Mouse (Mus musculus) ES-E14 (cell line): Measurements from ENCODE around the gene Cp. TPM values are rescaled to one million over a fixed set of nuclear protein-coding genes. Genes with fewer than 3 reads are reported as not detected.

Source experiments
- DNase-seq: peaks from one replicate; pipeline ENCODE4 v3.0.0-alpha.2; 2013; ENCODE audit warnings: low read depth, low spot score
- H3K27ac ChIP-seq: 2 replicates; pipeline ENCODE4 v1.5.1; 2012; ENCODE audit warnings: low read depth, mild to moderate bottlenecking, low read length, moderate library complexity, mixed read lengths; ENCODE audit not compliant: poor library complexity, insufficient read depth, severe bottlenecking
- H3K36me3 ChIP-seq: 2 replicates; pipeline ENCODE4 v1.6.1; 2012; ENCODE audit warnings: mild to moderate bottlenecking, low read length, moderate library complexity, mixed read lengths; ENCODE audit not compliant: control insufficient read depth, poor library complexity, insufficient read depth, severe bottlenecking
- H3K4me1 ChIP-seq, 2 experiments: fragments of 150-350 bp in 1 of 2; sonication (generic) in 1 of 2; 2 replicates each; pipeline ENCODE4 v1.6.1; 2012; ENCODE audit warnings: low read length in 2 of 2, mild to moderate bottlenecking in 1 of 2, mixed read lengths in 1 of 2; ENCODE audit not compliant: control insufficient read depth in 2 of 2, insufficient read depth in 2 of 2, poor library complexity in 1 of 2
- H3K4me3 ChIP-seq, 2 experiments: fragments of 150-350 bp in 1 of 2; sonication (generic) in 1 of 2; 2 replicates each; pipeline ENCODE4 v1.5.1; 2012; ENCODE audit warnings: low read length in 2 of 2, low read depth in 1 of 2, mild to moderate bottlenecking in 1 of 2, mixed read lengths in 1 of 2; ENCODE audit not compliant: insufficient read depth in 1 of 2, poor library complexity in 1 of 2, severe bottlenecking in 1 of 2
- H3K9ac ChIP-seq: 2 replicates; pipeline ENCODE4 v1.6.1; 2012; ENCODE audit warnings: low read depth, mild to moderate bottlenecking, low read length, mixed read lengths; ENCODE audit not compliant: poor library complexity, insufficient read depth, severe bottlenecking
- H3K9me3 ChIP-seq: fragments of 150-350 bp; sonication (generic); 2 replicates; pipeline ENCODE4 v1.6.1; 2012; ENCODE audit warnings: low read depth, mild to moderate bottlenecking, low read length; ENCODE audit not compliant: control insufficient read depth, insufficient read depth
- CHD2 ChIP-seq: IDR thresholded peaks from 2 replicates; pipeline ENCODE4 v1.6.1; 2014; ENCODE audit warnings: mild to moderate bottlenecking, low read depth, low read length, inconsistent platforms
- HCFC1 ChIP-seq: IDR thresholded peaks from 2 replicates; pipeline ENCODE4 v1.6.1; 2012; ENCODE audit warnings: low read length, inconsistent platforms, borderline replicate concordance; ENCODE audit not compliant: insufficient read depth
- MAFK ChIP-seq: IDR thresholded peaks from 2 replicates; pipeline ENCODE4 v1.6.1; 2014; ENCODE audit warnings: mild to moderate bottlenecking, low read depth, low read length, inconsistent platforms; ENCODE audit not compliant: insufficient read depth
- ZC3H11A ChIP-seq: IDR thresholded peaks from 2 replicates; pipeline ENCODE4 v1.6.1; 2012; ENCODE audit warnings: low read depth, mild to moderate bottlenecking, inconsistent platforms, low read length, borderline replicate concordance
- ZNF384 ChIP-seq: IDR thresholded peaks from 2 replicates; pipeline ENCODE4 v1.6.1; 2012; ENCODE audit warnings: low read depth, low read length, inconsistent platforms
- in situ Hi-C, 2 experiments: fragments of 600-800 bp; cut with MboI; formaldehyde crosslinking; loops; one replicate each; pipeline ENCODE4 v1.15.1; 2025; ENCODE audit warnings: low sequenced_read_pairs in 2 of 2, inconsistent platforms in 1 of 2; ENCODE audit not compliant: unreplicated experiment in 2 of 2
- total RNA-seq: library from RNA; depleted of rRNA; stranded (reverse); fragments of 300-350 nt; gene quantifications from 2 replicates; pipeline ENCODE4 v1.2.3, GENCODE M21; 2012

Gene Cp
- total RNA-seq, 1 experiment: 0.31 TPM

DNA sequence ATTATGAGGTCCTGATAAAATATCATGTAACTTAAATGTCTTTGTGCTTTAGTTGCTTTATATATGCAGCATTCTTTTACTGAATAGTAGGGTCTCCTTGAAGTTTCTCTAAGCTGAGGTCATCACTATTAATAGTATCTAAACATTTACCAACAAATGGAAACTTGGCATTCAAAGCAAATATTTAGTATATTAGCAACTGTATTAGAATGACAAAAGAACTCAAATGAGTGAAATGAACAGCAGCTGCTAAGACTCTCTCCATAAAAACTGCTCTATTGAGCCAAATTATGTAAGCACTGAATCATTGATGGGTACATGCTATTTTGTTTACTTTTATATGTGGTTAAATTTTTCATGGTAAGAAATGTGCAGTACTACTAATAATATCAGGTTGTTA is 1.2 kb downstream of the Cp start:
- Histone ChIP-seq H3K9me3 (no peaks in the 10 kb centered on the region), H3K27ac (no peak overlapping the region), H3K4me1 (no peaks in the 10 kb centered on the region), H3K4me3 (no peak overlapping the region), H3K9ac (no peak overlapping the region), H3K36me3 (no peaks in the 10 kb centered on the region)
- DNase-seq: no peak
- in situ Hi-C loops: no loop called here
- TF ChIP-seq HCFC1 (no peak), ZNF384 (no peak), MAFK (no peak), ZC3H11A (no peak), CHD2 (no peak)

DNA sequence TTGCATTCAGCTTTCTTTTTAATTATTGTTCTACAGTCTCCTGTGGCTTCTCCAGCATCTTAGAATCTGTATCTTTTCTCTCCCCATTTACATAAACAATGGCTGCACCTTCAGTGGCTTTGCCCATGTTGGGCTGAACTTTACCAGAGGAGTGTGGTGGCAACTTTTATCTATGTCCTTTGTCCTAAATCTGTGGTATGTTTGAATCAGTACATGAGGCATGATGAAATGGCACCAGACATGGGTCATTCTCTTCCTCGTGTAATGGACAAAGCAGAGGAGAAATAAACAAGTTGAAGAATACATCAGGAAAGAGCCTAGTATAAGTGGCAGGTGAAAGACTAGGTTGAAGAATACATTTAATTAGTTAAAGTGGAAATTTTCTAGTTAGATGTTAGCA is 2.1 kb downstream of the Cp start:
- Histone ChIP-seq H3K9me3 (no peaks in the 10 kb centered on the region), H3K9ac (no peak overlapping the region), H3K36me3 (no peaks in the 10 kb centered on the region), H3K27ac (no peak overlapping the region), H3K4me1 (no peaks in the 10 kb centered on the region), H3K4me3 (no peak overlapping the region)
- DNase-seq: no peak
- in situ Hi-C loops: no loop called here
- no peak for TF ChIP-seq ZNF384
- no peak for TF ChIP-seq CHD2
- no peak for TF ChIP-seq ZC3H11A
- no peak for TF ChIP-seq HCFC1
- no peak for TF ChIP-seq MAFK

DNA sequence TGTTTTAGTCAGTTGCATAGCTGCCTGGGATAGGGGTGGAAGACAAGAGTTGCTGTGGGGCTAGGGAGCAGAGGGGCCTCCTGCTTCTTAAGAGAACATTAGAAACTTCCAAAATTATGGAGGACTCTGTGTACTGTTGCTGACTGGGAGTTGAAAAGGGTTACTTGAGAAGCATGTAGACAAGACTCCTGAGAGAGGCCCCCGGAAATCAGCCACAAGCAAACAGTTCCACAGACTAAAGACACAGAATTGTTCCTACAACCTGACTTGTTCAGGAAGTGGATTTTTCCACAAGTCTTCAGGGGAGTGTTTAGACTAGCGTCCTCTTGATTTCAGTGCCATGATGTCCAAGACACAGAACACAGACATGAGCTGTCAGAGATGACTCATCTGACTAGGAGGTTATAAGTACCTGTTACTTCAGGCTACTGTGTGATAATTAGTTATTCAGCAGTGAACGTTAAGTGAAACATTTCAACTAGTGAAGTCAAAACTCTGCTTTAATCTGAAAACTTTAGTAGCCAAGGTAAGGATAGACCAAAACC is 3.8 kb downstream of the Cp start:
- Histone ChIP-seq H3K4me1 (no peaks in the 10 kb centered on the region), H3K9ac (no peak overlapping the region), H3K27ac (no peak overlapping the region), H3K4me3 (no peak overlapping the region), H3K36me3 (no peaks in the 10 kb centered on the region), H3K9me3 (no peaks in the 10 kb centered on the region)
- DNase-seq: no peak
- TF ChIP-seq HCFC1 (no peak), MAFK (no peak), ZNF384 (no peak), ZC3H11A (no peak), CHD2 (no peak)
- in situ Hi-C loops: no loop called here

DNA sequence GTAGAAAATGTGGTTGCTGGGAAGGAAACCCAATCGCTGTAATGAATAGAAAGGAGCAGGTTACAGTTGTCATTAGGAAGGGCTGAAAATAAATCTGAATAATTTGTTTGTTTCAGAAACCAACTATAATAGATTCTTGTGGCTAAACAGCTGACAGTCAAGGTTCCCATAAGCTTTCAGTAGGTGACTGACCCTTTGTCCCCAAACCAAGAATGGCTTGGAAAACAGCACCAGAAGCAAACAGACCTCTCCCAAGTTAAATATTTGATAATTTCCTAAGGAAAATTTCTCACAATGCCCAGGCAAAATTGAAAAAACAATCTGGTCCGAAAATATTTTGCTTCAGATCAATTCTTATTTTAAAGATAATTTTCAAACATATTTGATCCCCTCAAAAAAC is 4.5 kb downstream of the Cp start:
- no peak for DNase-seq
- no peak overlapping the region for H3K4me3 ChIP-seq
- TF ChIP-seq HCFC1 (no peak), ZNF384 (no peak), CHD2 (no peak), ZC3H11A (no peak), MAFK (no peak)
- no peak overlapping the region for H3K27ac ChIP-seq
- in situ Hi-C loops: no loop called here
- H3K9me3 ChIP-seq: no peaks in the 10 kb centered on the region
- no peak overlapping the region for H3K9ac ChIP-seq
- H3K4me1 ChIP-seq: no peaks in the 10 kb centered on the region
- no peaks in the 10 kb centered on the region for H3K36me3 ChIP-seq
